Mouse (Mus musculus): ENCODE data around the gene Ppfia4. TPM values are rescaled to one million over a fixed set of nuclear protein-coding genes. Genes with fewer than 3 reads are reported as not detected.
A peak's percentile ranks its signal among the peaks of the same experiment; 100 is the strongest.

Gene Ppfia4
- total RNA-seq, 2 experiments from 2014 or later: 4.3 to 6.7 TPM

DNA sequence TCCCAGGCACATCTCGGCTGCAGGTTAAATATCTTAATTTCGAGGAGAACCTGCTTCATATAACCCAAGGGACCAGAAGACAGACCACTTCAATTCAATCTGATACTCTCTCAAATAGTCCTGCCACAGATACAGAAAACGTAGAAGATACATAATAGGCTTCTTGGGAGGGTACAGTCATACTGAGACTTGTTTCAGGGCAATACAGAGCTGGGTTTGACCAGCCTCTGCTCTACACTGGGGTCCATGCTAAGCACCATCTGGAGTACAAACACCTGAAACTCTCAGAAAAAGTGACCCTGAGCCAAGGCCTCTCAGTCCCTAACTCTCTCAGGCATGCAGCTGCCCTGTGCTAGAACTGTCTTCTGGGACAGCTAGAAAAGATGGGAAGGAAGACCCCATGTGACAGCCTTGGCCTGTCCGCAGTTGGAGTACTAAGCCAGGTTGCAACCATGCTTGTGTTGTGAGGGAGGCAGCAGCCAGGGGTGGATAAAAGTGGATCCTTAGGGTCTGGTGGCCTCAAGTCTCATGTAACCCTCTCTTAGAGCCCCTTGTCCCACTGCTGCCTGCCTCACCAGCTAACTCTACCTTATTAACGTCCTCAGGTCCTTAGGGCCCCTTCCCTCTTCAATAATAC lies 9.0 kb upstream of the Ppfia4 start:
- no peak for DNase-seq
- intact Hi-C loops (cut with DNase I; ENCODE audit: low total_unique reads): no loop called here

DNA sequence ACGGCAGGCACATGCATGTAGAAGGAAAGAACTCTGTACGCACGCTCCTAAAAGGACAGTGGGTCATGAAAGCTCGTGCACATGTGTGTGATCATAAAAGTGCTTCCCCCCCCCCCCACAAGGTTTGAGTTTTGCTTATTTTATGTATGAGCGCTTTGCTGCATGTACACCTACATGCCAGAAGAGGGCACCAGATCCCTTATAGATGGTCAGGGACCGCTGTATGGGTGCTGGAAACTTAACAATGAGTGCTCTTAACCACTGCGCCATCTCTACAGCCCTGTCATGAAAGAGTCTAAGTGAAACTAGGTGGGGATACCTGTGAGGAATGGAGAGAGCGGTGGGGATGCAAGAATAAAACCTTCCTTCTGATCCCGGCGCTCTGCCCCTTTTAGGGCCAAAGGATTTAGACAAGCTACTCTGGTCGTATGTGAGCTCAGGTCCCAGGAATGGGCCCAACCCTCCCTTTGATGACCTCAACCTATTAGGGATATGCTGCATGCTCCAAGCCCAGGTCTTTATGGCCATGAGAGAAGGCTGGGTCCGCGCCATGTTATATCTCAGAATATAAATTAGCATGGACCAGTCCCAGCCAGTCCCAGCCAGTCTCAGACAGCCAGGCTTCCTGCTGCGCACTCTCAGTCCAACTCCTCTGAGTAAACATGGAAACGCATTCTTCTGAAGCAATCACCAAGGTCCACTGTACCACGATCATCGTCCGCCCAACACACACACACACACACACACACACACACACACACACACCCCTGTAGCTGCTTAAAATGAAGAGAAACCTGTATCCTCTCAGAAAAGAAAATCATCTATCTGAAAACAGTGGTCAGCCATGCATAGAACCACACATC lies 7.3 kb upstream of the Ppfia4 start:
- no peak for DNase-seq
- intact Hi-C loops (cut with DNase I; ENCODE audit: low total_unique reads): no loop called here

- intact Hi-C loops (cut with DNase I; ENCODE audit: low total_unique reads): no loop called here
- DNase-seq: no peak
Measured at GRCm38 (mm10) chr1:134339162-134339561, 6.4 kb upstream of the Ppfia4 start.

DNA sequence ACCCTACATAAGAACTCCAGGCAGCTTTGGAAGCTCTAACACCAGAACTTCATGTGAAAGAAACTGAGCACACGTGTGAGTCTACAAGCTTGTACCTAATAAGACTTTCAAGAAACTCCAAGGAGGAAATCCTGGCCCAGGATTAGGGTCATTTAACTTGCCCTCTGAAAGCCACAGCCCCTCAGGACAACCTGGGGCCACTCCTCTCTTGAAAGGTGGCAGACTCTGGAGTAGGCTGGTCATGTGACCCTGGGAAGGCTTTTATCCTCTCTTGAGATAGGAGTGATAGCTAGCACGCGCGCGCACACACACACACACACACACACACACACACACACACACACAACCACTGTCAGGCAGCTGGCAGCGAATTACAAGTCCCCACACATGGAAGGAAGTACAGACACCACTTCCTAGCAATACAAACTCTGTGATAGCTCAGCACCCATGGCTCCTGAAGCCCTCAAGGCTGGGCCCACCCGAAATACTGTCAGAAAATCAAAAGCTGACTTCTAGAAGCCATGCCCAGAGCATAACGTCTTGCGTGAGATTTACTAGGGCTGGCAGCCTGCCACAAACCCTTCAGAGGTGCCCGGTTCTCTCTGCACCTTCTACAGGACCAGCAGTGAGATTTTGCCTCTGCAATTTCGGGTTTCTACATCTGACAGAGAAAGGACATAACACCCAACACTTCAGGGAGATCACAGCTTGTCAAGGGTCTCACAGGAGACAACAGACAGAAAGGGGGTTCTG lies 4.4 kb upstream of the Ppfia4 start:
- intact Hi-C loops (cut with DNase I; ENCODE audit: low total_unique reads): no loop called here
- no peak for DNase-seq

- no peak for DNase-seq
- intact Hi-C loops (cut with DNase I; ENCODE audit: low total_unique reads): no loop called here
Measured at GRCm38 (mm10) chr1:134335924-134336810, 3.4 kb upstream of the Ppfia4 start.

DNA sequence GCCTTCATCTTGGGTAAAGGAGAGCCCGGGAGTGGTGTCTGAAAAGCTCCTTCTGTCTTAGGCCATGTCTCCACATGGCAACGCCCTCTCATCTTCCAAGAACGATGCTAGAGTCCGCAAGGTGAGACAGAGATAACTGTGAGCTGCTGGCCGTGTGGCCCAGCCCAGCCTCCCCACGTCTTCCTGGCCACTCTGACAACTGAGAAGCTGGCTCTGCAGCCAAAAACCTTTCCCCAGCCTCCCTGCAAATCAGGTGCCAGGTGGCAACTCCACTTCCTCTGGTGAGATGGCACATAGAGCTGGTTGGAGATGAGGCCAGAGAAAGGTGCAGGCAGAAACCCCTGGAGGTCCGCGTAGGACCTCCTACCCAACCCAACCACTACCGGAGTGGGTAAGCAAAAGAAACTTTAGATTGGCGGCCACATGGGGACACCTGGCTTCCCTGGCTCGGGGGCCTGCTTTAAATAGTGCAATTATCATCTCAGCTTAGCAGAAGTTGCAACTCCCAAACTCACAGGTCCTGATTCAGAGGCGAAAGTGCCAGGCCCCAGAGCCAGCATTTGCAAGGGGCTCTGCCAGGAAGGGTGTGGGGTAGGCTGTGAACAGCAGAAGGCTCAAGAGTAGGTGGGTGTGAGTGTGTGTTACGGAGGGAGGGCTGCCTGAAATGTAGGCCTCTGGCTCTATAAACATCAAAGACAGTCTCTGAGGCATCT lies 2.6 kb upstream of the Ppfia4 start:
- no peak for DNase-seq
- intact Hi-C loops (cut with DNase I; ENCODE audit: low total_unique reads): no loop called here

DNA sequence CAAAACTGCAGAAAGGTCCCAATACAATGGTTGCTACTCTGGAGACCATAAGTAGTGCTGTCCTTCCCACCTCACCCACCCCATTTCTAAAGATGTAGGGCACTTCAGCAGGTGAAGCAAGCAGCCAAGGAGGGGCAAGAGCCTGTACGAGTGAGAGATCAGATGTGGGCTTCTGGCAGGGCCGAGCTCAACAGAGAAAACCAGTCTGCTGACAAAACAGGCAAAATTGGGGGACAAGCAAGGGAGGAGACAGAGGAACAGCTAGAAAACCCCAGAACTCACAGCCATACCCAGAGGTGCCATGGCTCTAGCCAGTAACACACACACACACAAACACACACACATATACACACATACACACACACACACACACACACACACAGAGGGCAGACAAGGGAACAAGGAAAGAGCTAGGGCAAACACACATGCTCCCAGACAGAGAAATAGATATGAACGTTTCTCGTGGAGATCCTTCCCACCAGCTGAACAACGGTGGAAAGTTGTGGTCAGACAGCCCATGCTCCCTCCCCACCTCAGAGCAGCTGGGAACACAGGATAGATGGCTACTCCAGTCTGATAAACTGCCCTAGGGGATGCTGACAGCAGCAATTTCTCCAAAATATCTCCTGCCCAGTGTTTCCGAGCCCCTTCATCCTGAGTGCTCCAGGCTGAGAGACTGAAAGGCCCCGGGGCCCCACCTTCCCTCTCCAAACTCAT lies 1.5 kb upstream of the Ppfia4 start:
- DNase-seq: no peak
- intact Hi-C loops (cut with DNase I; ENCODE audit: low total_unique reads): no loop called here

DNA sequence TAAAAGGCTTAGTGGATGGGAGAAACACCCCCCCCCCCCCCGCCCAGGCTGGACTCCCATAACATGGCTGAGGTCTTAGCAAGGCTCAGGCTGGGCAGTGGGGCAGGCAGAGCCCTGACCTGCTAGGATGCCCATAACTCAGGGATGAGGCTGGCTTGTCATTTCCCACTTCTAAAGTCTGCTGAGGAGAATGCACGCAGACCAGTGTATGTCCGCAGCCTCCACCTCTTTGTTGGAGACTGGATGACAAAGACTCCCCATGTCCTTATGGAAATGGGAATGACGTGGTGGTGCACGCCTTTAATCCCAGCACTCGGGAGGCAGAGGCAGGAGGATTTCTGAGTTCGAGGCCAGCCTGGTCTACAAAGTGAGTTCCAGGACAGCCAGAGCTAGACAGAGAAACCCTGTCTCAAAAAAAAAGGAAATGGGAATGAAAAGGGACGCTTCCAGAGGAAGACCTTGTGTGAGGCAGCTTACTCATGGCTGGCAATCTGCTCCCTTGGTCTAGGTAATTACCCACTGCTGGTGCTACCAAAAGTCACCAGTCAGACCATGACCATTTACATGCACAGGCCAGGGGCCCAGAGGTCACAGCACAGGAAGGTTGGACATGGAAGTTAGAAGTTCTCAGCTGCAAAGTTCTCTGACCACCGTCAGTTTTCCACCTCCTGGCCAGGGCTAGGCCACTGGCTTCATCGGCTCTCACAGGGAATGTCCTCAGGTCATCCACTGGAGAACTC lies 813 bp upstream of the Ppfia4 start:
- intact Hi-C loops (cut with DNase I; ENCODE audit: low total_unique reads): no loop called here
- DNase-seq: no peak

DNA sequence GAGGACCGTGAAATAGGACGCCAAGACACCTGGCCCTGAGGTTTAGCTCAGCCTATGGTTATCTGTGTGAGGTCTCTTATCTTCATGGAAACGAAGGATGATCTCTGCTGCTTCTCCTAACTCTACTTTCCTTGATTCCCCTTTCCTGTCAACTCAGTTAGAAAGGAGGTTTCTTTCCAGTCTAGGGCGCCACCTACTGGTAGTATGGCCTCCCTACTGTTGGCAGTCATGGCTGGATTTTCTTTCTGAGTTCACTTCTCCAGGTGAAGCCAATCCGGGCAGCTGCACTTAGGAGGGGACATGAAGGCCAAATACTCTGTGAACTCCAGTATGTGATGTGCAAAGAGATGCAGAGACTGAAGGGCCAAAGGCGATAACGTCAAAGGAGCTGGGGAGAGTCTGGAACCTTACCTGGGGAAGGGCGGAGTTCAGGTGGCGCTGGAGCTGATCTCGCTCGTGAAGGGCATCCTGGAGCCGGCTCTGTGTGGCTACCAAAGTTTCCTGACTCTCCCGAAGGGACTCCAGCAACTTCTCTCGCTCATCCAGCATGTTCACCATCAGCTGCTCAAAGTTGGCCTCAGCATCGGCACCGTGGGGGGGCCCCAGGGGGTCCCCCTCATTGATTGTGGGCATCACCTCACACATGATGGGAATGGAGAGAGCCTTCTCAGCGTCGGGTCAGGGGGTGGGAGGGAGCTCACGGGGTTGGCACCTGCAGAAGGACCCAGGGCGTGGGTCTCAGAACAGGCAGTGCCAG lies 671 bp downstream of the Ppfia4 start:
- intact Hi-C loops (cut with DNase I; ENCODE audit: low total_unique reads): no loop called here
- DNase-seq: peak; percentile 80

- intact Hi-C loops (cut with DNase I; ENCODE audit: low total_unique reads): no loop called here
Measured at GRCm38 (mm10) chr1:134326841-134327346, 5.8 kb downstream of the Ppfia4 start.

DNA sequence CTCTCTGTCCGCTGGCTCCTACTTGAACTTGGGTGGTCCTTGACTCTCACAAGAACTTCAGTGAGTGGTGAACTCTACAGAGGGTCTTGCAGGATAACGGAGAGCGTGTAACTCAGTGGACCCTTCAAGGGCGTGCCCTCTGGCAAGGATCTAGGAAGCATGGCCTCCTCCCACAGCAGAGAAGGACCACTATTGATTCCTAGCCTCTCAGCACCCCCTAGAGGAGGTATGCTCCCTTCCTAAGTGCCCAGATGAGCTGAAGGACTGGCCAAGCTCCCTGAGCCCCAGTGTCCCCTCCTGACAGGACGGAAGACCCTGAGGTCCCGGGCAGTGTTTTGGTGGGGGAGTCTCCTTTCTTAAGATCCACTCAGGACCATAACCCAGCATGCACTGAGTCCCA lies 10.1 kb downstream of the Ppfia4 start:
- DNase-seq: peak; percentile 47
- intact Hi-C loops (cut with DNase I; ENCODE audit: low total_unique reads): loop anchor here (5.0 kb wide), 3 partner anchors 80 to 170 kb away; no protein-coding TSS in a partner anchor

More at GRCm38 (mm10) chr1:134326841-134327346, 5.8 kb downstream of the Ppfia4 start:
- no peak for DNase-seq

DNA sequence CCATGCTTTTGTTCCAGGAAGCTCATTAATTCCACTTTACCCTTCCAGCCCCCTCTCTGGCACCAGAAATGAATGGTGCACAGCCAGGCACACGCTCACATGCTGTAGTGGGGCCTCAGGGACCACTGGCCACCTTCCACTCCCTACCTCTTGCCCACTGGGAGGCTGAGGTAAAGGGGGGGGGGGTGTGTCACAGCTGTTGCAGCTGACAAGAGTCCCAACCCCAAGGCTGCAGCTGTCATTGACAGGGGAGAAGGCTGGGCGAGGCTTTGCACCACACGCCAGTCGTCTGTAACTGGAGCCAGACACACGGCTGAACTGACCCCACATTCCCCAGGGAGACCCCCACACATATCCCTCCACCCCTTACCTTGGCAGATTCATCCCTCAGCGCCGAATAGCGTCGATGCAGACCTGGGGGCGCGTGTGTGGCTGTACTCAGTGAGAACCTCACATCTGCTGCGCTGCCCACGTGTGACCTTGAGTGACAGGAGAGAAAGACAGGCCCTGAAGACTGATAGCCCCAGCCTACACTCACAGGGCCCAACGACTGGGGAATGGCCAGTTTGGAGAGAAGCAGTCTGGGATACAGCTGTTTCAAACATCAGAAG lies 11.9 kb downstream of the Ppfia4 start:
- DNase-seq: no peak
- intact Hi-C loops (cut with DNase I; ENCODE audit: low total_unique reads): loop anchor here (5.0 kb wide), 3 partner anchors 78 to 168 kb away; no protein-coding TSS in a partner anchor

GRCm38 (mm10) chr1:134318261-134318660 lies 14.5 kb downstream of the Ppfia4 start:
- no peak for DNase-seq
- intact Hi-C loops (cut with DNase I; ENCODE audit: low total_unique reads): no loop called here

GRCm38 (mm10) chr1:134316361-134316760 lies 16.4 kb downstream of the Ppfia4 start:
- no peak for DNase-seq
- intact Hi-C loops (cut with DNase I; ENCODE audit: low total_unique reads): no loop called here

GRCm38 (mm10) chr1:134315181-134315580 lies 17.5 kb downstream of the Ppfia4 start:
- intact Hi-C loops (cut with DNase I; ENCODE audit: low total_unique reads): no loop called here
- no peak for DNase-seq

DNA sequence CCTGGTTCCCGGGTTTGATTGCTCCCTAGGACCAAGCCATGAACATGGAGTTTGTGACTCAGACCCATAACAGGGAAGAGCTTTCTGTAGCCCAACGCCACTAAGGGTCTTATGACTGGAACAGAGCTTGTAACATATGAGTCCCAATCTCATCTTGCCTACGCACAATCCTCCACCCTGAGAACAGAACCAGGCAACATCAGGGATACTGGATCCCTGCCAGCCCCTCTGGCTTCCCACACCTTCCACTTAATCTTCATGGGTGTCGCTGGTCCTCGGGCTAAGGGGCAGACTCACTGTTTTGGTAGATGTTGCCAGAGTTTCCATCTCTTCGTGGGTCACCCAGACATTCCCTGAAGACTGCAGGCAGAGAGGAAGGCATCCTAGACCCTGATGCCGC lies 21.0 kb downstream of the Ppfia4 start:
- intact Hi-C loops (cut with DNase I; ENCODE audit: low total_unique reads): no loop called here
- no peak for DNase-seq
